Mouse (Mus musculus) lung, postnatal 25 days (tissue): ENCODE measurements around the gene Tuba1a.
A peak's percentile ranks its signal among the peaks of the same experiment; 100 is the strongest.

Experiments
- DNase-seq: peaks from one replicate; pipeline ENCODE4 v3.0.0; 2022; ENCODE audit warnings: low spot score

The Tuba1a gene

GRCm38 (mm10) chr15:98953401-98954356, at the start of gene Tuba1a, which contains the start of gene Gm49450:
Gene Tuba1a, minus strand, starts transcription at chr15:98953703.
Gene Gm49450, minus strand, starts transcription at chr15:98953551.
- peak; percentile 96 for DNase-seq

- no peak for DNase-seq
Observed at GRCm38 (mm10) chr15:99001451-99001931, 48.0 kb upstream of the Tuba1a start.

- DNase-seq = peak; percentile 54
Observed at GRCm38 (mm10) chr15:99000535-99001283, 47.2 kb upstream of the Tuba1a start.

GRCm38 (mm10) chr15:98998775-98999157, 45.3 kb upstream of the Tuba1a start:
- no peak for DNase-seq

GRCm38 (mm10) chr15:98997938-98998774, 44.7 kb upstream of the Tuba1a start:
- no peak for DNase-seq

DNA sequence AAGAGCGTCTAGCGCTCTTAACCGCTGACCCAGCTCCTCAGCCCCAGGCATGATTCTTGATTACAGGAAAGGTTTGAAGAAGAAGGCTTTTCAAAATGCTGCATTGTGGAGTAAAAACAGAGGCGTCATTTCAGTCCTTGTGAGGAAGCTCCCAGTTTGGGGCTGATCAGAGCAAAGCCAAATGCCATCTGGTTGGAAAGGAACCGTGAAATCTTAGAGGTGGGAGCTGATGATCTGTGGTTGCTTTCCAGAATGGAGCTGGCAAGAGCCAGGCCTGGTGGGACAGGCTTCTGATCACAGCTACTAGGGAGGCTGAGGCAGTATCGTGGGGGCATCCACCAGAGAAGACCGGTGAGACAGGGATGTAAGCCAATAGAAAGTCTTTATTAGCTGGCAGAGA, 43.3 kb upstream of the Tuba1a start:
- no peak for DNase-seq

GRCm38 (mm10) chr15:98994957-98995520, 41.5 kb upstream of the Tuba1a start:
- DNase-seq = no peak

DNA sequence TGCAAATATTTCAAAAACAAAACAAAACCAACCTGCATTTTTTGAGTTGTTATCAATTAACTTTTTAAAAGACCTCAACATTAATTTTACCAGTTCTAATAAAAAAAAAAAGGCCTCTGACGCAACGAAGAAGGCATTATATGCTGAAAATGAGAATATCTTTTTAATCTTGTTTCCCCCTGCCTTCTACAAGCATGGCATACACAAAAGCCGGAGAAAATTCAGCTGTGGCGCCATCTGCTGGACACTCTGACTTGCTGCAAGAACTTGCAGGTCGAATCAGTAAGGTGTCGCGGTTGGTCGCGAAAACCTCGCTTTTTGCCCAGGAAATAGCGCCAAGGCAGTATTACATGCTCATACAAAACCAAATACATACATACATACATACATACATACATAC, 40.4 kb upstream of the Tuba1a start:
- DNase-seq = peak; percentile 91

GRCm38 (mm10) chr15:98993093-98993793, 39.7 kb upstream of the Tuba1a start:
- DNase-seq = peak; percentile 96

DNA sequence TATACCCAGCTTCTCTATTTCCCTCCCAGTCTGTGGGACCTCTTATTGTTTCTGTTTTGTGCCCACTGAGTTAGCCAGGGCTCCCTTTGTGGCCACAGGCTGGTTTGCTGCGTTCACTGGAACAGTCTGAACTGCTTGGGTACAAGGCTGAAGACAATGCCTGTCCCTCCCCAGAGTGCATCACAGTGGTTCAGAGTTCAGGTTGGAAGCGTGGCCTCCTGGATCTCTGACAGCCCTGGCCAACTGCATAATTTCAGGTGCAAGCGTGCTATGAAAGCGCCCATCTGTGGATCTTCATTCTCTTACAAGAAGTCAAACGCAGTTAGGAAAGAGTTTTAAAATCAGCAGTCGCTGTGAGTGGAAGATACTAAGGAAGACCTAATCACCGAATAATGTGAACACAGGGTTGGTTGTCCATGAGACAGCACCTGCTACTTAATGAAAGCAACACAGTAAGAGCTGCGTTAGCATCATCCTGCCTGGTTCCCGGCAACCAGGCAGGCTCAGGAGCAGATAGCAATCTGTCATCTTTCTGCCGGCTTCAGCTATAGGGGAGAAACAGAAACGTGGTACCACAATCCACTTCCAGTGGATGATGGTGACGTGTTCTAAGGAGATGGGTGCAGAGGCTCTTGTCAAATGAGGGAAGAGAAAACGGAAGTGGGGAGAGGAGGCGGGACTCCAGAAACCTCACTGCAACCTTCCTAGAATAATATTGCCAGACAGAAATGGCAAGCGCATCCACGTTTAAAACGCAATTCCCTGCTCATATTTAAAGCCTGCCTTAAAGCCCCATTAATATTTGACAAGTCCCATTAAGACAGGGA, 38.8 kb upstream of the Tuba1a start:
- peak; percentile 76 for DNase-seq

DNA sequence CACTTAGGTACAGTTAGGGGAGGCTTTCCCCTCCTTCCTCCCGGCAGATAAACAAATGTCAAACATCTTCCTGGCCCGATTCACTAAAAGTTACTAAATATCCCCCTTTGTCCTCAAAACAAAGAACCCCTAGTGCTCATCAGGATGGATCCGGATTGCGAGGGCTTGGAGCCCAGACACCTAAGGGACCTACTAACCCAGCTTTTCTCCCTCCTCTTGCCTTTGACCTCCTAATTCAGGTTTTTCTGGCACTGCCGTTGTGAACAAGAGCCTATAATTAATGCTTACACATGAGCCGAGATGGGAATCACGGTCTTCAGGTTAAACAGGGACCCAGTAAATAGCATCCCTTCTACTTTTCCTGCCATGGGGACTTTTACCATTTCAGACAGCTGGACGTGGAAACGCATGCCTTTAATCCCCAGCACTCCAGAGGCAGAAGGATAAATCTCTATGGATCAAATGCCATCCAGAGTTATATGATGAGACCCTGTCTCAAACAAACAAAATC, 38.1 kb upstream of the Tuba1a start:
- no peak for DNase-seq

DNA sequence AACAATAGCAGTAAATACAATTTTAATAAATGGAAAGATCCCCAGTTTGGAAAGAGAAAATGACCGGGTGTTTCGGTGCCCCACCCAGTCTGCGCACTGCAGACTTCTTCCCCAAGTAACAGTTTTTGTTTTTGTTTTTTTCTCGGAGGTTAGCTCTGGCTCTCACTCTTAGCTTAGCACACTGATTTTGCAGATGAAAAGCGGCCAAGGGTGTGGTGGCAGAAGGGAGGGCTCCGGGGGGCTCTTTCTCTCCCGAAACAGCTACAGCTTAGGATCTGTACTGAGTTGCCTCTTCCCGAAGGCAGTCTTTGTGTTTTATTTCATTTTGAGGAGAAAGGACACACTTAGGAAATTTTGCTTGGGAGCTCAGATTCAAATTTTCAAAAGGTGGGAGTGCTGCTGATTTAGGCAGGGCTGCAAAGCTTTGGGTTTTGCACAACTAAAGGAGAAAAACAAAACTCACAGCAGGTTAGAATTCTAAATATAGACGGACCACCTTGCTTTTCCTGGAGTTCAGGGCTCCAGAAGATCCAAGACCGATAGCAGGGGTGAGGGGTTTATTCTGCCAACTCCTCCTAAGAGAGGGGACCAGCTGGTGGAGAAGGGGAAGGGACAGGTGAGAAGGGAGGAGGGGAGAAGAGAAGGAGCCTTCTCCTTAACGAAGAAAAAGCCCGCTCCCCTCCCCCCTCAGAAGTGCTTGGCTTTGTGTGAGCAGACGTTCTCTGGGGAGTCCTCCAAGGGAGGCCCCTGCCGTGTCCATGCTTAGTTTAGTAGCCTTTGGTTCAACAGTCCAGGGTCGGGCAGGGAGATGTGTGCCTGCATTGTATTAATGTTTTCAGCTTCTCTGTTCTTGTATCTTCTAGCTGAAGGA, 37.4 kb upstream of the Tuba1a start:
- no peak for DNase-seq

GRCm38 (mm10) chr15:98989701-98990430, 36.4 kb upstream of the Tuba1a start:
- no peak for DNase-seq

- DNase-seq = no peak
Observed at GRCm38 (mm10) chr15:98988787-98989186, 35.3 kb upstream of the Tuba1a start.

- no peak for DNase-seq
Observed at GRCm38 (mm10) chr15:98987661-98988181, 34.2 kb upstream of the Tuba1a start.

- DNase-seq = peak; percentile 56
Observed at GRCm38 (mm10) chr15:98987077-98987630, 33.7 kb upstream of the Tuba1a start.

DNA sequence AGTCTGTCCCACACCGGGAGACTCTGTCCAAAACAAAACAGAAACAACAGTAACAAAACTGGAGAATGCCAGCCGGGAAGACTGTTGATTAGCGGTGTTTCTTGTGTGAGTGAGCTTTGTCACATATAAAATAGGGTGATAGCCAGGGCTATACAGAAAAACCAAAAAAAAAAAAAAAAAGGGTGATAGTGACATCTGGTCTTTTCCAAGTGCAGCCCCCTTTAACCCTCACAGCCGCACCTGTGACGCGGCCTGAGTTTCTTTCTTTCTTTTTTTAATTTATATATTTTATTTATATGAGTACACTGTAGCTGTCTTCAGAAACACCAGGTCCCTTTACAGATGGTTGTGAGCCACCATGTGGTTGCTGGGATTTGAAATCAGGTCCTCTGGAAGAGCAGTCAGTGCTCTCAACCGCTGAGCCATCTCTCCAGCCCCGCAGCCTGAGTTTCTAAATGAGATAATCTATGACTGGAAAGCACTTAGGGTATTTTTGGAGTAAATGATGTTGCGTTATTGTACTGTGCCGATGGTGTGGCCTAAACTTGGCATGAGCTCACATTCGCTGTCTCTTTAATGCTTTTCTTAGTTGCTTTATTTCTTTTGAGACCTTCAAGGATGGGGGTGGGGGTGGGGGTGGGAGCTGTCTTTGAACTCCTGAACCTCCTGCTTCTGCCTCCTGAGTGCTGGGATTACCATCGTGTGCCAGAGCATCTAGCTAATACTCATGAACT, 32.6 kb upstream of the Tuba1a start:
- no peak for DNase-seq
